Mouse (Mus musculus) limb, embryonic 14.5 days (tissue): Measurements from ENCODE around the gene Spag9. TPM values are rescaled to one million over a fixed set of nuclear protein-coding genes. Genes with fewer than 3 reads are reported as not detected.

Experiments
- ATAC-seq: fragments of 200-750 bp; cut with Nextera tagmentation; 2 replicates; pipeline ENCODE4 v1.8.0; 2017; ENCODE audit warnings: low read depth, moderate number of reproducible peaks, moderate TSS enrichment; ENCODE audit not compliant: low FRiP score
- DNase-seq: peaks from one replicate; pipeline ENCODE4 v3.0.0-alpha.2; 2015; ENCODE audit warnings: low spot score
- H3K27ac ChIP-seq: fragments of 300-500 bp; sonication (generic); replicated peaks from 2 replicates; pipeline ENCODE4 v1.5.1; 2014; ENCODE audit warnings: low read depth, mild to moderate bottlenecking, low read length, moderate library complexity, mixed read lengths
- H3K27me3 ChIP-seq: fragments of 300-500 bp; sonication (generic); 2 replicates; pipeline ENCODE4 v1.6.1; 2014; ENCODE audit warnings: low read length, mixed read lengths; ENCODE audit not compliant: control insufficient read depth, insufficient read depth
- H3K36me3 ChIP-seq: fragments of 300-500 bp; sonication (generic); 2 replicates; pipeline ENCODE4 v1.6.1; 2014; ENCODE audit warnings: mild to moderate bottlenecking, low read length, moderate library complexity, mixed read lengths; ENCODE audit not compliant: control insufficient read depth, insufficient read depth
- H3K4me1 ChIP-seq: fragments of 300-500 bp; sonication (generic); 2 replicates; pipeline ENCODE4 v1.6.1; 2014; ENCODE audit warnings: antibody characterized with exemption, low read length, mixed read lengths; ENCODE audit not compliant: control insufficient read depth, insufficient read depth
- H3K4me2 ChIP-seq: fragments of 300-500 bp; sonication (generic); replicated peaks from 2 replicates; pipeline ENCODE4 v1.6.1; 2014; ENCODE audit warnings: low read depth, mild to moderate bottlenecking, low read length, moderate library complexity; ENCODE audit not compliant: severe bottlenecking
- H3K4me3 ChIP-seq: fragments of 300-500 bp; sonication (generic); replicated peaks from 2 replicates; pipeline ENCODE4 v1.5.1; 2014; ENCODE audit warnings: low read length
- H3K9ac ChIP-seq: fragments of 300-500 bp; sonication (generic); 2 replicates; pipeline ENCODE4 v1.6.1; 2014; ENCODE audit warnings: mild to moderate bottlenecking, low read depth, low read length, moderate library complexity; ENCODE audit not compliant: severe bottlenecking
- H3K9me3 ChIP-seq: fragments of 300-500 bp; sonication (generic); 2 replicates; pipeline ENCODE4 v1.6.1; 2016; ENCODE audit warnings: low read length; ENCODE audit not compliant: control insufficient read depth
- POLR2A ChIP-seq: fragments of 200-500 bp; IDR thresholded peaks from 2 replicates; pipeline ENCODE4 v1.8.0; 2012; ENCODE audit warnings: inconsistent platforms, mild to moderate bottlenecking, moderate library complexity, borderline replicate concordance; ENCODE audit not compliant: insufficient read depth, insufficient read length; ENCODE audit errors: extremely low read depth
- WGBS: fragments of 180-500 bp; shearing (Covaris S2); extraction: QIAGEN DNeasy Blood & Tissue Kit; methylation state at CpG from one replicate; pipeline ENCODE4 v1.1.7; 2014; 5-methylcytosine and 5-hydroxymethylcytosine counted together
- polyA plus RNA-seq, 2 experiments: library from polyadenylated mRNA; depleted of rRNA in 1 of 2; stranded (reverse) in 1 of 2; unstranded in 1 of 2; fragments of >200 nt; fragmentation: Nextera tagmentation in 1 of 2; extraction: Ambion mirVana in 1 of 2; gene quantifications; 2 replicates each; pipeline versions ENCODE4 v1.2.1 to v1.2.3; 2012 to 2014

Spag9 gene
- polyA plus RNA-seq, 2 experiments, result 56.3 to 64.6 TPM

- TF ChIP-seq POLR2A, result no peak
- Histone ChIP-seq H3K36me3 (no peaks in the 10 kb centered on the region), H3K4me2 (no peak overlapping the region), H3K27me3 (no peaks in the 10 kb centered on the region), H3K4me1 (peaks cover 31% of the 10 kb centered on the region), H3K9ac (no peak overlapping the region), H3K4me3 (no peak overlapping the region), H3K27ac (peak overlapping the region; percentile 89), H3K9me3 (no peaks in the 10 kb centered on the region)
- DNase-seq, result no peak
- ATAC-seq, result no peak
- 60% methylated on average over 14 of the region's 14 CpGs for WGBS
Observed at GRCm38 (mm10) chr11:94159066-94159880, 163.4 kb downstream of the Spag9 start.

GRCm38 (mm10) chr11:94159911-94160415 lies 164.1 kb downstream of the Spag9 start:
- Histone ChIP-seq H3K4me2 (peak overlapping the region; percentile 50), H3K27me3 (no peaks in the 10 kb centered on the region), H3K36me3 (no peaks in the 10 kb centered on the region), H3K27ac (peak overlapping the region; percentile 89), H3K4me1 (peaks cover 31% of the 10 kb centered on the region), H3K4me3 (peak overlapping the region; percentile 14; the same call in 1 of the 2 replicates), H3K9ac (peak overlapping the region; percentile 52; the same call in 1 of the 2 replicates), H3K9me3 (no peaks in the 10 kb centered on the region)
- ATAC-seq, result no peak
- no peak for DNase-seq
- no peak for TF ChIP-seq POLR2A
- 36% methylated on average over 7 of the region's 7 CpGs for WGBS

- Histone ChIP-seq H3K4me3 (peak overlapping the region; percentile 14), H3K36me3 (no peaks in the 10 kb centered on the region), H3K9ac (peak overlapping the region; percentile 52), H3K27me3 (no peaks in the 10 kb centered on the region), H3K9me3 (no peaks in the 10 kb centered on the region), H3K4me1 (peaks cover 31% of the 10 kb centered on the region), H3K4me2 (peak overlapping the region; percentile 50), H3K27ac (peak overlapping the region; percentile 89)
- WGBS, result 12% methylated on average over 23 of the region's 23 CpGs
- ATAC-seq, result peak; percentile 95
- TF ChIP-seq POLR2A, result no peak
- DNase-seq, result peak; percentile 97
Observed at GRCm38 (mm10) chr11:94160443-94161266, 164.8 kb downstream of the Spag9 start.

GRCm38 (mm10) chr11:94161267-94161646 lies 165.4 kb downstream of the Spag9 start:
- H3K9me3 ChIP-seq, result no peaks in the 10 kb centered on the region
- DNase-seq (no peak), ATAC-seq (no peak)
- no peaks in the 10 kb centered on the region for H3K36me3 ChIP-seq
- peak overlapping the region; percentile 52 for H3K9ac ChIP-seq
- TF ChIP-seq POLR2A, result no peak
- peaks cover 31% of the 10 kb centered on the region for H3K4me1 ChIP-seq
- peak overlapping the region; percentile 89 for H3K27ac ChIP-seq
- H3K4me3 ChIP-seq, result peak overlapping the region; percentile 14; the same call in 1 of the 2 replicates
- 39% methylated on average over 7 of the region's 9 CpGs for WGBS
- H3K27me3 ChIP-seq, result no peaks in the 10 kb centered on the region
- H3K4me2 ChIP-seq, result peak overlapping the region; percentile 50
